10 mouse cellular contexts compared by ENCODE assay signal in genomic region chr13:119756831-119757230, GRCm38 (mm10). TPM values are rescaled to one million over a fixed set of nuclear protein-coding genes. Genes with fewer than 3 reads are reported as not detected.
DNase-seq lines count a peak whose midpoint lies in the region; ATAC-seq lines count a peak whose summit lies in the region.
"Had no signal": no experiment of that assay in that cellular context is flagged by ENCODE, and none has a peak within 500 bp of the region (broad histone marks: within the 10 kb centered on the region; RNA-seq: fewer than 3 reads in every experiment).

No protein-coding gene starts in this region.

- H3K9ac ChIP-seq in intestine, embryonic 14.5 days (ENCODE audit: low read length), result no peak overlapping the region
- no peak overlapping the region for H3K9ac ChIP-seq in intestine, embryonic 16.5 days (ENCODE audit: low read depth, low read length)

- no peak for ATAC-seq in intestine, embryonic 14.5 days (replicated peaks; ENCODE audit: low FRiP score, low TSS enrichment, low read depth)
- ATAC-seq in intestine, embryonic 16.5 days, result no peak

- 0 out of 2 replicates have a peak overlapping the region, but pooled peaks have one; percentile 52 for H3K4me3 ChIP-seq in intestine, embryonic 14.5 days (ENCODE audit: low read depth, low read length)
- no peak overlapping the region for H3K4me3 ChIP-seq in intestine, embryonic 16.5 days (ENCODE audit: low read length)
- H3K4me3 ChIP-seq: erythroblast, embryonic 14.5 days had no signal

- 34% methylated on average over 5 of the region's 5 CpGs for WGBS in intestine, embryonic 14.5 days
- 30% methylated on average over 5 of the region's 5 CpGs for WGBS in intestine, embryonic 16.5 days

- no peak overlapping the region for H3K27ac ChIP-seq in intestine, embryonic 14.5 days (ENCODE audit: low read depth)
- H3K27ac ChIP-seq in intestine, embryonic 16.5 days (ENCODE audit: low read length), result no peak overlapping the region

- H3K36me3 ChIP-seq in intestine, embryonic 14.5 days (ENCODE audit: control insufficient read depth, insufficient read depth, low read length), result peaks cover 9% of the 10 kb centered on the region
- no peaks in the 10 kb centered on the region for H3K36me3 ChIP-seq in intestine, embryonic 16.5 days (ENCODE audit: control insufficient read depth, insufficient read depth, low read length)

- H3K4me1 ChIP-seq in intestine, embryonic 14.5 days (replicated peaks; ENCODE audit: control insufficient read depth, insufficient read depth, low read length), result no peaks in the 10 kb centered on the region; the same call in 1 of the 2 replicates
- H3K4me1 ChIP-seq in intestine, embryonic 16.5 days (ENCODE audit: control insufficient read depth, insufficient read depth, low read length), result peaks cover 12% of the 10 kb centered on the region

- peak; percentile 27 for DNase-seq in adrenal gland, postnatal 14 days
- DNase-seq in adrenal gland, postnatal 25 days, result no peak
- DNase-seq in intestine, embryonic 14.5 days (ENCODE audit: low spot score), result no peak
- DNase-seq in thymus, postnatal 4 days, result peak; percentile 36
- no peak for DNase-seq in thymus, postnatal 36 days
- no peak for DNase-seq in natural killer cell, adult 2 months (ENCODE audit: low spot score in 2 of 2)
- no peak for DNase-seq in lung, postnatal 10 days

- H3K4me2 ChIP-seq in intestine, embryonic 14.5 days (ENCODE audit: low read length), result no peak overlapping the region
- H3K4me2 ChIP-seq in intestine, embryonic 16.5 days (ENCODE audit: low read depth, low read length), result no peak overlapping the region

- H3K9me3 ChIP-seq in intestine, embryonic 14.5 days (ENCODE audit: control insufficient read depth, low read length), result no peaks in the 10 kb centered on the region
- no peaks in the 10 kb centered on the region for H3K9me3 ChIP-seq in intestine, embryonic 16.5 days (ENCODE audit: control insufficient read depth, low read length)
- H3K9me3 ChIP-seq: neural tube, embryonic 12.5 days had no signal

- H3K27me3 ChIP-seq in intestine, embryonic 14.5 days (replicated peaks; ENCODE audit: control insufficient read depth, insufficient read depth, low read length), result no peaks in the 10 kb centered on the region
- H3K27me3 ChIP-seq in intestine, embryonic 16.5 days (replicated peaks; ENCODE audit: control insufficient read depth, insufficient read depth, low read length), result no peaks in the 10 kb centered on the region
- H3K27me3 ChIP-seq: neural tube, embryonic 12.5 days had no signal

RNA-seq across cellular contexts. Expression of gene Nim1k, which starts 1.1 kb away (rescaled TPM):
- 2.9 and 3.0 TPM in 2 replicates for total RNA-seq in adrenal gland, postnatal 14 days (2021)
- 2.6 and 3.6 TPM in 2 replicates for total RNA-seq in adrenal gland, postnatal 25 days (2021)
- 0.58 and 0.76 TPM in 2 replicates for polyA plus RNA-seq in intestine, embryonic 14.5 days (2014; fragmentation: Nextera tagmentation; extraction: Ambion mirVana)
- 0.39 and 0.48 TPM in 2 replicates for polyA plus RNA-seq in intestine, embryonic 16.5 days (2015; fragmentation: Nextera tagmentation; extraction: Ambion mirVana)
- polyA plus RNA-seq: erythroblast, embryonic 14.5 days had no signal

RNA-seq across cellular contexts. Expression of gene Zfp131, which starts 33.9 kb away (rescaled TPM):
- 39.4 and 39.8 TPM in 2 replicates for total RNA-seq in adrenal gland, postnatal 14 days (2021)
- 32.4 and 37.4 TPM in 2 replicates for total RNA-seq in adrenal gland, postnatal 25 days (2021)
- polyA plus RNA-seq in intestine, embryonic 14.5 days (2014; fragmentation: Nextera tagmentation; extraction: Ambion mirVana), result 35.6 and 39.5 TPM in 2 replicates
- 18.0 and 21.4 TPM in 2 replicates for polyA plus RNA-seq in intestine, embryonic 16.5 days (2015; fragmentation: Nextera tagmentation; extraction: Ambion mirVana)

Comparison
In these comparisons a context has a peak if more than half of its experiments do, and no peak if none do; other contexts are left out.
1. DNase-seq: peak in adrenal gland, postnatal 14 days (single experiment) and thymus, postnatal 4 days (single experiment); none in adrenal gland, postnatal 25 days (single experiment), intestine, embryonic 14.5 days (single experiment), thymus, postnatal 36 days (0 of 2), natural killer cell, adult 2 months (0 of 2) and lung, postnatal 10 days (single experiment).